Mouse (Mus musculus) frontal cortex, postnatal 10 days (tissue): ENCODE measurements at regions not wholly inside any gene's neighbourhood (a gene's known extent, or its start where the extent isn't known, plus 50 kb on each side); places are given as distances from the start of the nearest gene placed in this dataset.

Experiments
- DNase-seq, 2 experiments: peaks; one replicate each; pipeline ENCODE4 v3.0.0; 2022; ENCODE audit warnings: low spot score in 2 of 2, mixed read lengths in 1 of 2

- DNase-seq, result no peak
Observed at GRCm38 (mm10) chr6:100390258-100390910, 103.1 kb upstream of the Rybp start.

DNA sequence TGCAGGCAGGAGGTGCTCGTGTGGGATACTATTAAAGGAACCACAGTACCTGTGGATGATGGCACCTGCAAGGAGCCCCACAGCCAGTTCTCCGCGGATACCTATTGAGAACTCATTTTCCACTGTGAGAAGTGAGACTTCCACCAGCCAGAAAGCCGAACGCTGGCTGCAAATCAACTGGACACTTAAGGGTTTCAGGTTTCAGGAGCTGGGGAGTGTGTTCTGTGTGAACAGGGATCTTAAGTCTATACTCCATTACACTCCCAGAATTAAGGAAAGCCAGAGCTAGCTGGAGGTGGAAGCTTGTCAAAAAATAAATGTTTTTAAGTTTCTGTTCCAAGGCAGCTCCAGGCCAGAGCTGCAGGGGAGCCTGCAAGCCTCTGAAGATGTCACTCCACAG lies 99.8 kb upstream of the Rybp start:
- DNase-seq, result no peak

GRCm38 (mm10) chr6:100385640-100386039 lies 98.4 kb upstream of the Rybp start:
- no peak for DNase-seq

DNA sequence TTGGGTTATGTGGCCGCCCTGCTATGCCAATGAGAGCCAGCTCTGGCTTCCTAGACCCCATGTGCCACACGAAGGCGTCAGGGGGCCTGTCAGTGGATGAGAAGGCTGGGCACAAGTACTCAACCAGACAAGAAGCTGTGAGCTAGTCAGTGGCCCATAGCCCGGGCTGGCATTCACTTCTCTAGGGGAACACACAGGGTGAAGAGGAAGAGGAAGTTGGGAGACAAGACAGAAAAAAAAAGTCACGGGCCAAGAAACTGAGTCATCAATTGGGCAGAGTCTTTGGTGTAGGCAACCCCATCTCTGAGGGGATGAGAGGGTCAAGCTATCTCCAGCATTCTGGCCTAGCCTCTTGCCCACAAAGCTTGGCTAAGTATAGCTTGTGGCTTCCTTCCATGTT lies 93.8 kb upstream of the Rybp start:
- no peak for DNase-seq

GRCm38 (mm10) chr6:100380536-100380935 lies 93.3 kb upstream of the Rybp start:
- DNase-seq, result no peak

DNA sequence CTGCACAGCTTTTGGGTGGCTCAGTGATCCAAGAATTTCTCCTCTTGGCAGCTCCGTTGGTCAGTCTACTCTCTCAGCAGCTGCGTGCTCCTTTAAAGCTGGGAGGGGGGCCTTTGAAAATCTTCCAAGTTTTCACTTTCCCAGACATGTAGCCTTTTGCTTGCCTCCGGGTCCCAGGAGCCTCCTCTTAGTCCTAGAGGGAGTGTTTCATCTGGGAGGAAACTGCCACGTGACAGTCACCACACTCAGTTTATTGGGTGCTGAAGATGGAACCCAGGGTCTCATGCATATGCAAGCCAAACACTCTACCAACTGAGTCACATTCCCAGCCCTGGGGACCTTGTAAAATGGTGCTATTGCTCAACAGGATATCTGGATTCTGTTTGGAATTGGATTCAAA lies 92.5 kb upstream of the Rybp start:
- no peak for DNase-seq

GRCm38 (mm10) chr6:100378533-100378874 lies 91.2 kb upstream of the Rybp start:
- no peak for DNase-seq

- DNase-seq, result no peak
Observed at GRCm38 (mm10) chr6:100377828-100378532, 90.7 kb upstream of the Rybp start.

DNA sequence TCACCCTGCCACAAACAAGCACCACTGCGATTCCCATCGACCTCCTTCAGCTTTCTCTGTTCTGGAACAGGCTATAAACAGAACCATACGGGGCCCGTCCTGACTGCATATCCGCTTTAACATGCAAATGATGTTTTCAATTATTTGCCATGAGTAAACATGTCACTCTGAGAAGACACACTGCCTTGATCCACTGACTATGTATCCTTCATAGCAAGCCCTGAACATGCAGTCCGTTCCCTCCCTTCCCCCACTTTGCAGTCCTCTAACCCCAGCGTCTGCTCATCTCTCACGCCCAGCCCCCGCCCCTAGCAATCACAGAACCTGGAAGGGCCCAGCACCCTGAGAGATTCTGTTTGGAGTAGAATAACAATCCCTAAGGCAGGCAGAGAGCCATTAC lies 89.4 kb upstream of the Rybp start:
- DNase-seq, result no peak

DNA sequence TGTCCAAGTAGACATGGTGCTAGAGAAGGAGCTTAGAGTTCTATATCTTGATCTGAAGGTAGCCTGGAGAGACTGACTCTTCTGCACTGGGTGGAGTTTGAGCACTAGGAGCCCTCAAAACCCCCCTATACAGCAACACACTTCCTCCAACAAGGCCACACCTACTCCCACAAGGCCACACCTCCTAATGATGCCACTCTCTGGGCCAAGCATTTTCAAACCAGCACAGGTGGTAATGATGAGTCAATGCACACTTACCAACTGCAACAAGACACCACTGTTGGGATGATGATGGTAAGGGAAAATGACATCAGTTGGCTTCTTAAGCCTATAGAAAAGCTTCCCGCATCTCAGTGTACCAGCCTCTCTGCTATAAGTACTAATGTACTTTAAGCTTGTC lies 83.5 kb upstream of the Rybp start:
- no peak for DNase-seq

GRCm38 (mm10) chr6:100370358-100370757 lies 83.1 kb upstream of the Rybp start:
- no peak for DNase-seq

DNA sequence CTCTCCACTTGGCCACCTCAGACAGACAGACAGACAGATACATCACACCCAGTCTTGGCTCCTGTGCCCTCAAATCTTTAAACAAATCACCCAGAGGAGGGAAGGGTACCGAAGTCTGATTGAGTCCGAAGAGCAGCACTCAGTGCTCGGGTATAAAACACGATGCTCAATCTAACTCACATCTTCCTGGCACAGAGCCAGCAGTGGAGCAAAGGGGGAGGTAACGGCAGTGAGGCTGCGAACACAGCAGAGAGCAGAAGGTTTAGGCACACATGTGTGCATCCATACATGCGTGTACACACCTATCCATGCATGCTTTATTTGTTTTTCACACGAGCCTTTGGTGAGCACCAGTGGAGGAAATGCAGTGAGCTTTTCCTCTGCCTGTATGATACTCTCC lies 78.9 kb upstream of the Rybp start:
- DNase-seq, result no peak

- no peak for DNase-seq
Observed at GRCm38 (mm10) chr6:100365791-100366190, 78.5 kb upstream of the Rybp start.

DNA sequence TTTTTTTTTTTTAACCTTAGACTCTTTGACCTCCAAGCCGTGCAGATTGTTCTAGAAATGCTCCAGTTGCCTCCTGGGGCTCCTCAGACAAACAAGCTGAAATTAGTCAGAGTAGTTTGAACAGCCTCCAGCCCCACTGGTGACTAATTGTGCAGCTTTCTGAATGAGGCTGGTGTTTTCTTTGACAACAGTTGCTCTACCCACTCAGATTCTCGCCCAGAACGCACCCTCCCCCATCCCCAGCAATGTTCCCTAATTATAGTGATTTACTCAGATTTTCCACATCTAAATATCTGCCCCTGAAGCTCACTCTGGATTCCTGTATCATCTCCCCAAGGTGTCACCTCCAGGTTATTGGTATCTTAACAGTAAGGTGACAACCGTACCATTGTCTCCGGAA lies 76.4 kb upstream of the Rybp start:
- peak; percentile 28 to 61 for DNase-seq

DNA sequence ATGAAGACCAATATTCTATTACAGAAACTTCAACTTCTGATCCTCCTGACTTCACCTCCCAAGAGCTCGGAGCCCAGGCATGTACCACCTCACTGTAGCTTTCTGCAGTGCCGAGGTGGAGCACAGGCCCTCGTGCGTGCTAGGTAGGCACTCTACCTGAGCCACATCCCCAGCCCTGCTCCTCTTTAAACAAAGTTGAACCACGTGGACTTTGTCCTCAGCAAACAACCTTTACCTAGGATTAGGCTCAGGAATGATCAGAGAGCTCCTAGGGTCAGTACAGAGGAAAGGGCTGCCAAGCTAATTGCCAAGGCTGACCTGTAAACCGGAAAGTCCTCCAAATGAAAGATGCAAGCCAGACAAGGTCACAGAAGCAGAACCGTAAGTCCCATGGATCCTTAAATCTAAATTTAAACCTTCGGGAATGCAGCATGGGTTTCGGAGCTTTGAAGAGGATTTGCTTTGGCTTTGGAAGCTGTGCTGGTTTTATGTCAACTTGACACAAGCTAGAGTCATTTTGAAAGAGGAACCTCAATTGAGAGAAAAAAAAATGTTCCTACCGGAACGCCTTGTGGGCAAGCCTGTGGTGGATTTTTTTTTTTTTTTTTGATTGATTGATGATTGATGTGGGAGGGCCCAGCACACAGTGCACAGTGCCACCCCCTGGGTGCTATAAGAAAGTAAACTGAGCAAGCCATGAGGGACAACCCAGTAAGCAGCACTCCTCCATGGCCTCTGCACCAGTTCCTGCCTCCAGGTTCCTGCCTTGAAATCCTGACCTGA lies 69.5 kb upstream of the Rybp start:
- no peak for DNase-seq

DNA sequence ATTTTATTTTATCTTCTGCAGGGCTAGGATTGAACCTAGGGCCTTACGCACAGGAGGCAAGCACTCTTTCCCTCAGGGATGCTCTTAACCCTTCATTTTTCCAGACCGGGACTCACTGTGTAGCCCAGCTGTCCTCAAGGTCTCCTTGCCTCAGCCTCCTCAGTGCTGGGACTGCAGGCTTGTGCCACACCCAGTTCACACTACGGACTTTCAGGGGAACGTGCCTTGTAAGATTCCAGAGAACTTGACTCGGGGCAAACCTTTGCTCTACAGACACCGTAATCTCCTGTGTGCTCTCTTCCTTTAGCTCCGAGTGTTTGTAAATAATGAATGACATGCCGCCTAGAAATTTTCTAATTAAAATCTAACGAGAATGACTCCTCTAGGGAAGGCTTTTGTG lies 68.6 kb upstream of the Rybp start:
- no peak for DNase-seq

DNA sequence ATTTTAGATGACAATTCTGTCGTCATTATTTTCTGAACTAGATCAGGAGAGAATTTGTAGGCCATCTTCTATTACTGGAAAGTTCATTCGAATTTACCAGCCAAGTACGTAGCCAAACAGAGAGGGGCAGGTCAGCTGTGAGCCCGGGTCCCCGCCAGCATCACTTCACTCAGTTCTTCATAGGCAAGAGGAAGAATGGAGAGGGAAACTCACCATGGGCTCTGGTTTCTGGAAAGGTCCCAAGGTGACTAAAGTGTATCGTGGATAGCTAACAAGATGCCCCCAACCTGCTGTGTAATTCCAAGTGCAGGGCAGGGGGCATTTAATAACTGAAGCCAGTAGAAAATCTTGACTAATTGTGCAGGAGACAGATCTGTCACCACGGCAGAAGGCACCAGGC lies 60.2 kb upstream of the Rybp start:
- DNase-seq, result no peak

DNA sequence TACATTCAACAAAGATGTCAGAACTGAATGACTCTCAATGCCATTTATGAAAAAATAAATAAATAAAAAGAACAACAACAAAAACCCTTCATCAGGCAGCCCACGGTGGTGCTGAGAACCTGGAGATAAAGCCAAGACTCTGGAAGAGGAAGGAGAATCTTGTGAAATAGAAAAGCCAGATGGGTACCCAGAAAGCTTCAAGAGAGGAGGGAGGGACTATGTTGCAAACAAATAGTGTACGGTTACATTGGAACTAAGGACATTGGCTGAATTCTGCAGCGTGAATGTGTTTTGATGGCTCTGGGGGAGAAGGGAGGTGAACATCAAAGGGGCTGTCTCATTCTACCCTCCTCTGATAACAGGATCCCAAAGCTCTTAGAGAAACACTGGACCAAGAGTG lies 57.8 kb upstream of the Rybp start:
- no peak for DNase-seq

DNA sequence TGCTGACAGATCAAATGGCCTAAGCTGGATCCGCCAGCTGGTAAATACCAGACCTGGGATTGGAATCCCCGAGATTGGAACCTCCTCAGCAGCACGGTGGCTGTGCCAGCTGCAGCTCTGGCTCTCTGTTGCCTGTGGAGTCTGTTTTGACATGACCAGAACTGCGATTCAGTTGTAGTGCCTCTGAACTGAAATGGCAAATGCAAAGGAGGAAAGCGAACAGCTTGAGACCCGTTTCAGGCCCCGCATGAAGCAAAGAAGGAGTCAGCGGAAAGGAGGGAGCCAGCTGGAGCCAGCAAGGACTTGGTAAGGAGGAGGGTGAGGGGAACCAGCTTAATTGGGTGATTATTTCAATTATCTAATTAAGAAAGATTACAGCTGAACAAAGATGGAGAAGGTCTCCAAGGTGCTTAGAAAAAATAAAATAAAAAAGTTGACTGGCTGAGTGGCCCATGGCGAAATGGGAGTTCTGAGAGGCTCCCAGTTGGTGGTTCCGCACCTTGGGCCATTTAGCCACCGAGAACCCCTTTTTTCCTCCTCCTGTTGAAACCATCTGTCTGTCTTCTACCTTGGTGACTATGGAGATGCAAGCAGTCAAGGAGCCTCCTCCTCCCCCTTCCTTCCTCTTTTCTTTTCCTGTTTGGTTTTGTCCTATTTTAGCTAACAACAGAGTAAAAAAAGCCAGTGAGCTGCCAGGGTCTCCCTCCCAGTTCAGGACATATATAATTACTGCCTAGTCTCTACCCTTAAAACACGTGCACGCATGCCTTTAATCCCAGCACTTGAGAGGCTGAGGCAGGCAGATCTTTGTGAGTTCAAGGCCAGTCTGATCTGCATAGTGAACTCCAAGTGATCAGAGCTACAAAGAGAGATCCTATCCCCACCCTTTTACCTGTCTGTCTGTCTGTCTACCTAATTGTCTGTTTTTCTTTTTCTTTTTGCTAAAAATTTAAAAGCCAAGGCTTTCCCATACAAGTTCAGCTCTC lies 54.3 kb upstream of the Rybp start:
- DNase-seq, result peak in 1 of 2 experiments; percentile 24

- no peak for DNase-seq
Observed at GRCm38 (mm10) chr6:100338291-100338690, 51.0 kb upstream of the Rybp start.
